Mouse (Mus musculus): ENCODE data around the gene Fam71e1.
A peak's percentile ranks its signal among the peaks of the same experiment; 100 is the strongest.

The Fam71e1 gene

GRCm38 (mm10) chr7:44497361-44498055 is 1.1 kb downstream of the Fam71e1 start:
- DNase-seq (ENCODE audit: low spot score in 2 of 2), result no peak

- no peak for DNase-seq (ENCODE audit: low spot score in 2 of 2)
These were observed 2.5 kb downstream of the Fam71e1 start for GRCm38 (mm10) chr7:44498922-44499321.

- DNase-seq (ENCODE audit: low spot score in 2 of 2), result no peak
These were observed 3.7 kb downstream of the Fam71e1 start for GRCm38 (mm10) chr7:44500046-44500445.

- peak; percentile 57 to 79 for DNase-seq (ENCODE audit: low spot score in 2 of 2)
These were observed 5.3 kb downstream of the Fam71e1 start for GRCm38 (mm10) chr7:44501563-44502115.

GRCm38 (mm10) chr7:44507491-44507890 is 11.1 kb downstream of the Fam71e1 start:
- no peak for DNase-seq (ENCODE audit: low spot score in 2 of 2)

- no peak for DNase-seq (ENCODE audit: low spot score in 2 of 2)
These were observed 23.0 kb downstream of the Fam71e1 start for GRCm38 (mm10) chr7:44519240-44519913.

- DNase-seq (ENCODE audit: low spot score in 2 of 2), result no peak
These were observed 24.6 kb downstream of the Fam71e1 start for GRCm38 (mm10) chr7:44520990-44521389.

GRCm38 (mm10) chr7:44521710-44522109 is 25.3 kb downstream of the Fam71e1 start:
- peak in 1 of 2 experiments; percentile 69 for DNase-seq (ENCODE audit: low spot score in 2 of 2)

- DNase-seq (ENCODE audit: low spot score in 2 of 2), result no peak
These were observed 26.7 kb downstream of the Fam71e1 start for GRCm38 (mm10) chr7:44523056-44523455.

GRCm38 (mm10) chr7:44524502-44524901 is 28.1 kb downstream of the Fam71e1 start, which contains the start of gene Mybpc2:
Gene Mybpc2, minus strand, starts transcription at chr7:44524656.
- DNase-seq (ENCODE audit: low spot score in 2 of 2), result no peak

GRCm38 (mm10) chr7:44525126-44525832 is 28.9 kb downstream of the Fam71e1 start:
- no peak for DNase-seq (ENCODE audit: low spot score in 2 of 2)

- no peak for DNase-seq (ENCODE audit: low spot score in 2 of 2)
These were observed 30.2 kb downstream of the Fam71e1 start for GRCm38 (mm10) chr7:44526414-44527154.

- peak; percentile 59 to 81 for DNase-seq (ENCODE audit: low spot score in 2 of 2)
These were observed 31.4 kb downstream of the Fam71e1 start for GRCm38 (mm10) chr7:44527483-44528398.

- DNase-seq (ENCODE audit: low spot score in 2 of 2), result no peak
These were observed 33.1 kb downstream of the Fam71e1 start for GRCm38 (mm10) chr7:44529518-44529917.

GRCm38 (mm10) chr7:44530507-44530906 is 34.1 kb downstream of the Fam71e1 start:
- no peak for DNase-seq (ENCODE audit: low spot score in 2 of 2)

GRCm38 (mm10) chr7:44531207-44531606 is 34.8 kb downstream of the Fam71e1 start:
- peak; percentile 50 to 65 for DNase-seq (ENCODE audit: low spot score in 2 of 2)

- DNase-seq (ENCODE audit: low spot score in 2 of 2), result no peak
These were observed 35.8 kb downstream of the Fam71e1 start, which contains the start of gene Spib for GRCm38 (mm10) chr7:44531946-44532732. Gene Spib, minus strand, starts transcription at chr7:44532071.

- DNase-seq (ENCODE audit: low spot score in 2 of 2), result no peak
These were observed 36.8 kb downstream of the Fam71e1 start for GRCm38 (mm10) chr7:44532918-44533745.

- no peak for DNase-seq (ENCODE audit: low spot score in 2 of 2)
These were observed 37.3 kb downstream of the Fam71e1 start for GRCm38 (mm10) chr7:44533746-44534045.

Measured in spleen, postnatal 14 days (tissue).